Mouse (Mus musculus) cerebellum, adult 18-20 months (tissue): Measurements from ENCODE around the gene Nos1ap.

ENCODE experiments used
- DNase-seq, 2 experiments: peaks; one replicate each; pipeline ENCODE4 v3.0.0; 2021

The Nos1ap gene

GRCm38 (mm10) chr1:170539507-170539906, 50.2 kb downstream of the Nos1ap start:
- no peak for DNase-seq

DNA sequence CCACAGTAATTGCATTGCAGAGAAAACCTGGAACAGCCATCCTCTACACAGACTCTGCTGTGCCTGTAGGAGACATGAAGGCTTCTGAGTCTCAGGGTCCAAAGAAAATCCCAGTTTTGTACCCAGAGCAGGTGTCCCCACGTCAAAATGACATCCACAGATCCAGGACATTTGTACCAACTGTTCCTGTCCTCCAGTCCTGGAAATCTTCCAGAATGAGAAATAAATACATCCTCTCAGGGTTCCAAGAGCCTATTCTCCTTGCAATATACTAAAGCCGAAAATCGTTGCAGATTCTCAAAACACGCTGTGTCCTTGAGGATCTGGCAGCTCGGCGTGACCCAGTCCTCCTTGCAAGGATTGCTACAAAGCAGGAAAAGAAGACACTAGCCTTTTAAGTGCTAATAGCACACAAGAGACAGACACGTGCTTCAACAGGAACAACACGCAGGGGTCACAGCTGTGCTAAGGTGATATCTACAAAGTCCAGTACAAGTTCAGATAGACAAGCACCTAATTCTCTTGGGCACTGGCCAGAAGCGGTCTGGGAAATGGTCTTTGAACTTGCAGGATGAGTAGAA, 51.1 kb downstream of the Nos1ap start:
- DNase-seq, result peak; percentile 57

- DNase-seq, result no peak
Observed at GRCm38 (mm10) chr1:170536344-170536743, 53.3 kb downstream of the Nos1ap start.

GRCm38 (mm10) chr1:170535221-170535620, 54.4 kb downstream of the Nos1ap start:
- DNase-seq, result no peak

GRCm38 (mm10) chr1:170531286-170531685, 58.4 kb downstream of the Nos1ap start:
- no peak for DNase-seq

DNA sequence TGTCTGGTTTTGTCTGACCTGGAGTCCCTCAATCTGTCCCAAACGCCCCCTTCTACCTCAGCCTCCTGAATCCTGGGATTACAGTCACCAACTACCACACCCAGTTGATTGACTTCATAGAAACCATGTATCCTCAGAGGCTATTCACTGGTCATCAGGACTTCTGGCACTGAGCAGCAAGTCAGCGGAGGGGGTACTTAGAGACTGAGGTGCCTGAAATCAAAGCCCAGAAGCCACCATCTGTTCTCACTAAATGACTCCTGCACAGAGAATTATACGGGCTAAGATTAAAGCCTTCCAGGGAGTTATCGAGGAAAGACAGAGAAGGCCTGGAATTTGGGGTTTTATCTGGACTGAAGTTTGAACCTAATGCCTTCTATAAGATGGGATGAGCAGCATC, 59.2 kb downstream of the Nos1ap start:
- no peak for DNase-seq

DNA sequence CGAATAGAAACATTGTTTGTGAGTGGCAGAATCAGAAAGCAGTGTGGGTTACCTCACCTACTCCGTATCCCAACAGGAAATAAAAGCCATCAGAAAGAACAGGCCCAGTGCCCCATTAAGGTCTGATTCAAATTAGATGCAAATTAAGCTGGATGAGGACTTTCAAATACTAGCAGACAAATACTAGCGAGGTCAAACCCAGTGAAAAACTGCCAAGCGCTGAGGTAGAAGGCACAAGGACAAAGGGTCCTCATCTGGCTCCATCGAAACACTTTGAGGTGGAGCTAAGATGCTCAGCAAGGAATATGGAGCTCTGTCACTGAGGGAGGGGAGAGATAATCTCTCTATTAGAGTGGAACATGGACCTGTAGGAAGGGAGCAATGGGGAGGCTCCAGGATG, 66.8 kb downstream of the Nos1ap start:
- no peak for DNase-seq

- peak; percentile 51 to 56 for DNase-seq
Observed at GRCm38 (mm10) chr1:170521520-170522205, 68.0 kb downstream of the Nos1ap start.

DNA sequence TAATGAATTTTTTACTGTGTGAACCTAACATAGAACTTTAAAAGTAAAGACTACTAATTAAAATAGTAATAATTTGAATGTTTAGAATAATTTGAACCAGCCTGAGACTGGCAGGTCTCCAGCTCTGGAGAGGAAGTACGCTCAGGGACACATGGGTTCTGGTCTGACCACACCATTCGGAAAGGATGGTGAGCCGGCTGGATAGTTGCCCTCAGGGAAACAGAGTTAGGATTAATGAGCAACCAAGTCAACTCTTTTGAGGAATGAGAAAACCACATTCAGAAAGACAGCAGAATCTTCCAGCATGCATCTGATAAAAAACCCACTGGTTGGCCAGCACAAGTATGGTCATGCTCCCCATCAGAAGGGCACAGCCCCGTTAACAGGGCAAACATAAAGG, 69.5 kb downstream of the Nos1ap start:
- no peak for DNase-seq

- DNase-seq, result no peak
Observed at GRCm38 (mm10) chr1:170519631-170520030, 70.0 kb downstream of the Nos1ap start.

GRCm38 (mm10) chr1:170516182-170516581, 73.5 kb downstream of the Nos1ap start:
- DNase-seq, result no peak

GRCm38 (mm10) chr1:170515455-170515854, 74.2 kb downstream of the Nos1ap start:
- no peak for DNase-seq

DNA sequence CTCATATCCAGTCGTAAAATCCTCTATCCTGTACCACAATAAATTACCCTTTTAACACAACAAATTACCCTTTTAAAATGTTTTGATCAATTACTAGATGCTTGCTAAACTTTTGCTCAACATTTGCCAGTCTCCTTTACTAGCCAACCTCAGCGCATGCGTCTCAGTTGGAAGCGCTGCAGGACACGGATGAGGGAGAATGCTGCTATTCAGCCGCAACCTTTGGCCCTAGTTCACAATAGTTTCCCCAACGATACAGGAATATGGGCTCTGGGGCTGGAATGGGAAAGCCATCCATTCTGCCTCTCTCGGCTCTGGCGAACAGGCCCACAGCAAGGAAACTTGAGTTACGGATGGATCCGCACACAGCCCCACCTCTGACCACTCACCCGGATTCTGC, 75.4 kb downstream of the Nos1ap start:
- DNase-seq, result no peak

GRCm38 (mm10) chr1:170512429-170513097, 77.1 kb downstream of the Nos1ap start:
- no peak for DNase-seq

DNA sequence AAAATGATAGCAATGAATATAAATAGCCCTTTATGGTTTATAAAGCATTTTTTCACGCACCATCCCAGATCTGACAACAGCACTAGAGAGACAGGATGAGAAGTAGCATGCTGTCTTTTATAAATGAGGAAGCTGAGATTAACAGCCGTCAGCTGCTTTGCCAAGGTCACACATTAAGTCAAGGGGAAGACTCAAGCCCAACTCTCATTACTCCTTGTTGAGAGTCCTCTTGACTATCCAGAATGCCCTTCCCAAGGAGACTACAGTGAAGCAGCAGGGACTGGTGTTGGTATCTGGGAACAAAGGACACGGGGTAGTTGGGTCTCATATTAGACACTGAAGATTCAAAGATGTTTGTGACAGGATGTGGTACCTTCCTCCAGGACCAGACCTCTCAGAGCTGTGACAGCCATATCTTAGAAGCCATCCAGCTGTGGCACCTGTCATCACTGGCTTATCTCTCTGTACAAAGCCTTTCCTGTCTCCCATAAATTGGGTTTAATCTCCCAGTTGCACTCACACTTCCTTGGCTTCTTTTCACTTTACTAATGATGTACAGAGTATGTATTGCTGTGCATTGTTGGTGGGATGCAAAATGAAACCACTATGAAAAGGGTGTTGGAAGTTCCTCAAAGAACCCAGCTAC, 78.9 kb downstream of the Nos1ap start:
- no peak for DNase-seq

GRCm38 (mm10) chr1:170506309-170506708, 83.4 kb downstream of the Nos1ap start:
- peak; percentile 28 to 51 for DNase-seq

DNA sequence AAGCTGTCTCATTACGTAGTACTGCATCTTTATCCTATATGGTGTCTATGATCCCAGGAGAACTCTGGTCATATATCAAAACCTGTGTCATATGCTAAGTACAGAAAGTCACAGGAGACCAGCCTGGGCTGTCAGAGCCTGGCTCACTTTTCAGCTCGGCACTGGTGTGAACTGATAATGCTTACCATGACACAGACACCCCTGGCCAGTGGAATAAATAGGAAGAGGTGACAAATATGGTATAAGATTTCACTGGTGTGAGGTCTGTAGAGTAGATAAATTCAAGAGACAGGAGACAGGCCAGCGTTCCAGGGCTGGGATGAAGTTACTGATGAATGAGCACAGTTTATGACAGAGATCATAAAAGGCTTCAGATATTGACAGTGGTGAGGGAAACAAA, 84.6 kb downstream of the Nos1ap start:
- no peak for DNase-seq

GRCm38 (mm10) chr1:170504378-170504777, 85.3 kb downstream of the Nos1ap start:
- no peak for DNase-seq

DNA sequence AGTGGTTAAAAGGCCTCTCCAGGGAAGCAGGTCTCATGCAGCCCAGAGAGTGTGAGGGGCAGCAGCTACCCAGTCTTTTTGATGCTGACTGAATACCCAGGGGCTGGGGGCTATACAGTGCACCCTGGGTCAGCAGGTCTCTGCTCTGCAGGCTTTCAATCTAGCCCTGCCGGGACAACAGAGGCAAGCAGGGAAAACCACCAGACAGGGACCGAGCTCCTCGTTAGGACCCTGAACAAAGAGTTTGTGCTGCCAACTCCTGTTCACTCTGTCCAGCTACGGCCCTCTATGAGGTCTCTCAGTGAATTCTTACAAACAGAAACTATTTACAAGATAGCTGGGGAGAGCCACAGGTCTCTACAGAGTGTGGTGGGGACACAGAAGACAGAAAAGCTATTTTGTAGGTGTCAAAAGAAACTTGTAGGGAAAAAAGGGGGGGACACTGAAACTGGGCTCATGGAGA, 86.4 kb downstream of the Nos1ap start:
- DNase-seq, result no peak

GRCm38 (mm10) chr1:170502491-170503276, 87.0 kb downstream of the Nos1ap start:
- peak in 1 of 2 experiments; percentile 26 for DNase-seq

GRCm38 (mm10) chr1:170501970-170502369, 87.7 kb downstream of the Nos1ap start:
- DNase-seq, result no peak

GRCm38 (mm10) chr1:170501556-170501955, 88.1 kb downstream of the Nos1ap start:
- DNase-seq, result no peak

GRCm38 (mm10) chr1:170499891-170500290, 89.8 kb downstream of the Nos1ap start:
- no peak for DNase-seq
